Mouse (Mus musculus): ENCODE results near the gene Cmtr2. TPM values are rescaled to one million over a fixed set of nuclear protein-coding genes. Genes with fewer than 3 reads are reported as not detected.

Cmtr2 gene
- 7.7 and 9.2 TPM in 2 replicates for polyA plus RNA-seq (2015; fragmentation: Nextera tagmentation; extraction: Ambion mirVana)

GRCm38 (mm10) chr8:110215365-110215764, at the start of gene Cmtr2:
Gene Cmtr2, plus strand, starts transcription at chr8:110215665.
- H3K4me2 ChIP-seq = no peak within 1 kb of the TSS
- H3K9ac ChIP-seq = no peak within 1 kb of the TSS
- WGBS = 69% methylated on average over 7 of the region's 7 CpGs
- peaks cover 9% of the 10 kb centered on the region; the same call in 1 of the 2 replicates for H3K4me1 ChIP-seq
- no peak within 1 kb of the TSS for H3K4me3 ChIP-seq
- H3K36me3 ChIP-seq = no peaks in the 10 kb centered on the region
- H3K9me3 ChIP-seq = no peaks in the 10 kb centered on the region
- no peaks in the 10 kb centered on the region for H3K27me3 ChIP-seq
- ATAC-seq (ENCODE audit: insufficient number of reproducible peaks, insufficient read depth, low FRiP score, low TSS enrichment, low read depth) = no peak
- H3K27ac ChIP-seq = no peak within 1 kb of the TSS

- Histone ChIP-seq H3K9me3 (no peaks in the 10 kb centered on the region), H3K4me1 (no peaks in the 10 kb centered on the region), H3K9ac (no peak overlapping the region), H3K4me3 (no peak overlapping the region), H3K36me3 (no peaks in the 10 kb centered on the region), H3K27ac (no peak overlapping the region), H3K27me3 (peaks cover 48% of the 10 kb centered on the region), H3K4me2 (no peak overlapping the region)
- no peak for ATAC-seq (ENCODE audit: insufficient number of reproducible peaks, insufficient read depth, low FRiP score, low TSS enrichment, low read depth)
- 72% methylated on average over 8 of the region's 8 CpGs for WGBS
These were observed 49.2 kb upstream of the Cmtr2 start for GRCm38 (mm10) chr8:110166270-110166669.

DNA sequence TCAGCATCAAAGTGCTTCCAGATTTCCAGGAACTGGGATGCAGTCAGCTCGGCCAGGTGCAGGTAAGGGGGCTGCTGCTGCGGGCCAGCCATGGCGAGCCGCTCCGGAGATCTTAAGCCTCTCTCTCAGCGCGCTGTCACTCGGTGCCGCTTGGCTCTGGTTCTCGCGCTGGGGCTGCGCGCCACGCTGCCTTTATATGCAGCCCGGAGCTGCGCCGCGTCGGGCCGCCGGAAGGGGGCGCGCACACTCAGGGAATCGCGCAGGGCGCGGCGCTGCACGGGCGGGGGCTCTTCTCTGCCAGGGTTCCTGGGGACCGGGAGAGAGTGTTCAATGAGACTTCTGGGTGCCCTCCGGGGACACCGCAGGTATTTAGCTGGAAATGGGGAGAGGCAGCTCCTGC, 47.4 kb upstream of the Cmtr2 start, which contains the start of gene Calb2:
Calb2 (minus strand) TSS at position 165 of the 400 bp plus-strand sequence.
- Histone ChIP-seq H3K4me1 (no peaks in the 10 kb centered on the region), H3K9ac (0 out of 2 replicates have a peak within 1 kb of the TSS, but pooled peaks have one; percentile 36), H3K9me3 (no peaks in the 10 kb centered on the region), H3K27ac (no peak within 1 kb of the TSS), H3K36me3 (no peaks in the 10 kb centered on the region), H3K27me3 (peaks cover 52% of the 10 kb centered on the region), H3K4me2 (peak within 1 kb of the TSS; percentile 49), H3K4me3 (peak within 1 kb of the TSS; percentile 29)
- under 1% methylated on average over 33 of the region's 33 CpGs for WGBS
- ATAC-seq (ENCODE audit: insufficient number of reproducible peaks, insufficient read depth, low FRiP score, low TSS enrichment, low read depth) = 0 out of 2 replicates have a peak, but pooled peaks have one; percentile 60

DNA sequence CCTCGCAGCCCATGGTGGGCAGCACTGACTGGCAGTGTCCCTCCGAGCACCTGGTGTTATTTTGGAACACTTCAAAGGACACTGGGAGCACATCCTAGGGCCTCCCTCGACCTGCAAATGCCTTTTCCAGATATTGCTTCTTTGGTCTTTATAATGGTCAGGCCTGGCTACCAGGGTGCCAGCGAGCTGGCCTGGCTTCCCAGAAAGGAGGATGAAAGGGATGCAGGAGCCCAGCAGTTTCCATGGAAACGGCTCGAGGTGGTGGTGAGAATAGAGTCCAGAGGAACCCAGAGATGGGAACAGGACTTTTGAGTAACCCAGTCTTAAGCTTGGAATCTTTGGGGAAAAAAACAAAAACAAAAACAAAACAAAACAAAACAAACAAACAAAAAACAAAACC, 43.3 kb upstream of the Cmtr2 start:
- H3K9ac ChIP-seq = no peak overlapping the region
- H3K27me3 ChIP-seq = peaks cover 43% of the 10 kb centered on the region
- no peak overlapping the region for H3K27ac ChIP-seq
- 68% methylated on average over 6 of the region's 6 CpGs for WGBS
- no peaks in the 10 kb centered on the region for H3K9me3 ChIP-seq
- no peak overlapping the region for H3K4me2 ChIP-seq
- no peaks in the 10 kb centered on the region for H3K36me3 ChIP-seq
- H3K4me1 ChIP-seq = peaks cover 3% of the 10 kb centered on the region; the same call in 1 of the 2 replicates
- no peak overlapping the region for H3K4me3 ChIP-seq
- ATAC-seq (ENCODE audit: insufficient number of reproducible peaks, insufficient read depth, low FRiP score, low TSS enrichment, low read depth) = no peak

DNA sequence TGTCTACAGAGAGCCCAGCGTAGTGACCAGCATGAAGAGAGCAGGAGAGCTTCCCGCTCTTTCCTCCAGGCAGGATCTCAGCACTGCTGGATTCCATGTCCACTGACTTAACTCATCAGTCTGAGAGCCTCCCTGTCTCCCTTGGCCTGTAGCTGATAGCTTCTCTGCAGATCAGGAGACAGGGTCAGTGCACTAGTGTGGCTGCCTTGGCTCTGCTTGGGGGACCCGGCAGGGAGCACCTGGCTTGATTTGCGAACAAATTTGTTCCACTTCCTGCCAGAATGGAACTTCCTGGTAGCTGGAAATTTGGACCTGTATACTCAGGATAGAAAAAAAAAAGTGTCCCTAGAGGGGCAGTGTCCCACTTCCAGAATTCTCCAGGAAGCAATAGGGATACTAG, 40.6 kb upstream of the Cmtr2 start:
- no peaks in the 10 kb centered on the region for H3K36me3 ChIP-seq
- H3K4me2 ChIP-seq = no peak overlapping the region
- no peaks in the 10 kb centered on the region for H3K9me3 ChIP-seq
- ATAC-seq (ENCODE audit: insufficient number of reproducible peaks, insufficient read depth, low FRiP score, low TSS enrichment, low read depth) = no peak
- 82% methylated on average over 4 of the region's 4 CpGs for WGBS
- no peak overlapping the region for H3K9ac ChIP-seq
- peaks cover 17% of the 10 kb centered on the region for H3K27me3 ChIP-seq
- H3K4me3 ChIP-seq = no peak overlapping the region
- no peak overlapping the region for H3K27ac ChIP-seq
- H3K4me1 ChIP-seq = peaks cover 10% of the 10 kb centered on the region; the same call in 1 of the 2 replicates

- H3K4me2 ChIP-seq = peak overlapping the region; percentile 24; the same call in 1 of the 2 replicates
These were observed 37.9 kb upstream of the Cmtr2 start for GRCm38 (mm10) chr8:110177359-110178155.

GRCm38 (mm10) chr8:110182735-110183367, 32.6 kb upstream of the Cmtr2 start:
- Histone ChIP-seq H3K9ac (no peak overlapping the region), H3K27ac (no peak overlapping the region), H3K9me3 (no peaks in the 10 kb centered on the region), H3K4me1 (peaks cover under 1% of the 10 kb centered on the region; the same call in 1 of the 2 replicates), H3K36me3 (no peaks in the 10 kb centered on the region), H3K27me3 (peaks cover 4% of the 10 kb centered on the region; the same call in 1 of the 2 replicates), H3K4me2 (no peak overlapping the region), H3K4me3 (no peak overlapping the region)
- 66% methylated on average over 11 of the region's 11 CpGs for WGBS
- no peak for ATAC-seq (ENCODE audit: insufficient number of reproducible peaks, insufficient read depth, low FRiP score, low TSS enrichment, low read depth)

More at GRCm38 (mm10) chr8:110177359-110178155, 37.9 kb upstream of the Cmtr2 start:
- Histone ChIP-seq H3K9me3 (no peaks in the 10 kb centered on the region), H3K27me3 (0 out of 2 replicates have a peak, but pooled peaks cover 5% of the 10 kb centered on the region), H3K4me3 (no peak overlapping the region), H3K27ac (no peak overlapping the region), H3K4me1 (peaks cover 10% of the 10 kb centered on the region; the same call in 1 of the 2 replicates), H3K9ac (no peak overlapping the region), H3K36me3 (no peaks in the 10 kb centered on the region)
- no peak for ATAC-seq (ENCODE audit: insufficient number of reproducible peaks, insufficient read depth, low FRiP score, low TSS enrichment, low read depth)
- 31% methylated on average over 22 of the region's 22 CpGs for WGBS

DNA sequence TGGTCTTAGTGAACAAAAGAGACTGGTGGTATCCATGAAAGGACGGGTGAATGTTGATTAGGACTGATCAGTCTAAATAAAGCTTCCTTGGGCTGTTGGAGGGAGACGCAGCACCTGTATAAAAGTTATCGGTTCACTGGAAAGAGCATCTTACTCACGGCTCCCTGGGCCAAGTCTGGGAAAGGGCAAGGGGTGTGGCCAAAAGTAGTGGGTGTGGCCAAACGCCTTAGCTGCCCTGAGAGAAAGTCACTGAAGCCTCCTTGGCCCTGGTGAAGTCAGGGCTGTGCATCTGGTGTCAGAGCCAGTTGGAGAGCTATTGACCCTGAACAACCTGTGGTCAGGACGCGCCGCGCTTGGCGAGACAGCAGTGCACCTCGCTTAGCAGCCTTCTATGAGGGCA, 31.7 kb upstream of the Cmtr2 start:
- Histone ChIP-seq H3K36me3 (no peaks in the 10 kb centered on the region), H3K27me3 (peaks cover 4% of the 10 kb centered on the region; the same call in 1 of the 2 replicates), H3K27ac (no peak overlapping the region), H3K9ac (no peak overlapping the region), H3K9me3 (no peaks in the 10 kb centered on the region), H3K4me3 (no peak overlapping the region), H3K4me1 (no peaks in the 10 kb centered on the region), H3K4me2 (no peak overlapping the region)
- ATAC-seq (ENCODE audit: insufficient number of reproducible peaks, insufficient read depth, low FRiP score, low TSS enrichment, low read depth) = no peak
- WGBS = 20% methylated on average over 11 of the region's 11 CpGs

DNA sequence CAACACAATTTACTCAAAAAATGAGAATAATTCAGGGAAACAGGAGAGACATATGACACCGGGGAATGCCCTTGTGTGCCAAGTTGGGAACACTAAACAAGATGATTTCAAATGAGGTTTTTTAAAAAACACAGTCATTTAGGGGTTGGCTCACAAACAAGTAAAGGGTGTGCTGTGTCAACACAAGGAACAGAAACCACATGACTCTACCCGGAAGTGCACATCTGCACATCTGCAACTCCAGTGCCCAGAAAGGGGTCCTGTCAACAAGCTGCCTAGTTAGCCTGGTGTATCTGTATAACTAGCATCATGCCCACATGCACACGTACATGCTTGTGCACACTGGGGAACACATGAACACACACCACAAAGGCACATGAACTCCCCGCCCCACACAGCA, 29.9 kb upstream of the Cmtr2 start:
- ATAC-seq (ENCODE audit: insufficient number of reproducible peaks, insufficient read depth, low FRiP score, low TSS enrichment, low read depth) = no peak

DNA sequence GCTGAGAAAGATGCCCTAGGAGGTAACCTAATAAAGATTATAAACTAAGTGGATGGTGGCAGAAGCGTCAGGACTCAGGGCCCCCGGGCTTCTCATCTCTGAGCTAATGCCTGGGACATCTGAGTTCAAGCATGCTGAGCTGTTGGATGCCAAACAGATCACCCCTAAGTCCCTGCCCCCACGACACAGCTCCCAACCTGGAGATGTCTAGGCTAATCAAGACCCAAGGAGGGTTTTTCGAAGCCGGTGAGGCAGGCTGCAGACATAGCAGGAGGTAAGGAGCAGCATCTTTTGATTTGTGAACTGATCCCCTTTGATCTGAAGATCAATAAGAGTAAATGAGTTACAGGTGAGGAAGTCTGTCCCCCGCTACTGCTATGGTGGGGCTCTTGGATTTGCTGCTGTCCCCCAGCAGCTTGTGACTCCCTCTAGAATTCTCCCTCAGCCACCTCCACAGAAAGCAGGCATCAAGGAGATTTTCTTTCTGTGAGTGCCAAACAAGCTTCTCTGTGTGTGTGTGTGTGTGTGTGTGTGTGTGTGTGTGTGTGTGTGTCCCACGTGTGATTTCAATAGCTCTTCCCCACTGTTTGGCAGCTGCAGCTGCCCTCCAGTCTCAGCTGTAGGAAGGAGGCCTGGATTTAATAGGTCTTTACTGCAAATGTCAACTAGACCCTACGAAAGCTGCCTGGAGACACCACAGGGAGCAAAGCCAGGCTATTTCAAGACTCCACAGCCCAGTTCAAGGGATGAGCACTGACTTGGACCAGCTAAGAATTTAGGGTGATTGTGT, 26.3 kb upstream of the Cmtr2 start:
- H3K9me3 ChIP-seq = no peaks in the 10 kb centered on the region
- H3K4me1 ChIP-seq = no peaks in the 10 kb centered on the region
- no peak overlapping the region for H3K27ac ChIP-seq
- H3K4me3 ChIP-seq = no peak overlapping the region
- no peak overlapping the region for H3K4me2 ChIP-seq
- WGBS = 15% methylated on average over 8 of the region's 8 CpGs
- H3K27me3 ChIP-seq = no peaks in the 10 kb centered on the region
- no peak for ATAC-seq (ENCODE audit: insufficient number of reproducible peaks, insufficient read depth, low FRiP score, low TSS enrichment, low read depth)
- no peak overlapping the region for H3K9ac ChIP-seq
- no peaks in the 10 kb centered on the region for H3K36me3 ChIP-seq

More for the DNA sequence above, 29.9 kb upstream of the Cmtr2 start:
- no peak overlapping the region for H3K9ac ChIP-seq
- no peak overlapping the region for H3K4me3 ChIP-seq
- no peak overlapping the region for H3K27ac ChIP-seq
- H3K4me2 ChIP-seq = no peak overlapping the region
- 56% methylated on average over 4 of the region's 4 CpGs for WGBS
- H3K9me3 ChIP-seq = no peaks in the 10 kb centered on the region
- no peaks in the 10 kb centered on the region for H3K4me1 ChIP-seq
- H3K36me3 ChIP-seq = no peaks in the 10 kb centered on the region
- H3K27me3 ChIP-seq = peaks cover 4% of the 10 kb centered on the region; the same call in 1 of the 2 replicates

DNA sequence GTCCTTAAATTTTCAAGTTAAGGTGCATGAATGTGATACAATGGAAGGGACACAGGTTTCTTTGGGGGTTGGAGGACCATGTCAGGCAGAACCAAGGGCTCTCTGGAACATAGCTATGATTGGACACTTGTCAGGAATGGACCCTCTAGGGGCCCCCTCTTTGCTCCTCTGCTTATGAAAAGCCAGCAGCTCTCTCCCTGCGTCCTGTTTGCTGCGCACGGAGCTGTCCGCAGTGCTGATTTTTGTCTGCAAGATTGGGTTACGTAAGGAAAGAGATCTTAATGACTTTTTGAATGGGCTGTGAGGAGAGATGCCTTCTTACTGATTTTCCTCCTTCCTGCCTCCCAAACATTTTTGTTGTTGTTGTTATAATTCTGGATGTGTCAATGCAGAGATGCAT, 18.8 kb upstream of the Cmtr2 start:
- under 1% methylated on average over 5 of the region's 5 CpGs for WGBS
- Histone ChIP-seq H3K9me3 (no peaks in the 10 kb centered on the region), H3K9ac (no peak overlapping the region), H3K4me1 (no peaks in the 10 kb centered on the region), H3K36me3 (no peaks in the 10 kb centered on the region), H3K4me2 (no peak overlapping the region), H3K4me3 (no peak overlapping the region), H3K27ac (no peak overlapping the region), H3K27me3 (no peaks in the 10 kb centered on the region)
- ATAC-seq (ENCODE audit: insufficient number of reproducible peaks, insufficient read depth, low FRiP score, low TSS enrichment, low read depth) = no peak

Measured in embryonic facial prominence, embryonic 13.5 days (tissue).